Mouse (Mus musculus): ENCODE data around the gene Tgfbr1. TPM values are rescaled to one million over a fixed set of nuclear protein-coding genes. Genes with fewer than 3 reads are reported as not detected.

The Tgfbr1 gene
- polyA plus RNA-seq, 1 experiment, result 29.0 TPM

- DNase-seq (ENCODE audit: low spot score), result no peak
Observed at GRCm38 (mm10) chr4:47422194-47422593, 69.2 kb downstream of the Tgfbr1 start.

DNA sequence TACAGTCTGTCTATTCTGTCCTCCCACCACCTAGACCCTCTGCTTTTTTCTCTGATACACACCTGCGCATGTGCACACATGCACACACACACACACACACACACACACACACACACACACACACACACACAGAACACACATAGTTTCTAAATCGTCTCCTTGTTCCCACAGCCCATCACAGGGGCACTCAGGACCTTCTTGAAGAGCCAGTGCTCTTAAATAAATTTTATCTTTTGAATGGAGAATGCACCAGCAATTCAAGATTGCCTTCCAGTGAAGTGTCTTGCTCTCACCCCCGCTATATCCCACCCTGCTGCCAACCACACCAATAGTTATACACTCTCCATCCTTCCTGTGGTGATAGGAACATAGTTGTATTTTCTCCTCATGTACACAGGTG is 69.9 kb downstream of the Tgfbr1 start:
- DNase-seq (ENCODE audit: low spot score), result no peak

DNA sequence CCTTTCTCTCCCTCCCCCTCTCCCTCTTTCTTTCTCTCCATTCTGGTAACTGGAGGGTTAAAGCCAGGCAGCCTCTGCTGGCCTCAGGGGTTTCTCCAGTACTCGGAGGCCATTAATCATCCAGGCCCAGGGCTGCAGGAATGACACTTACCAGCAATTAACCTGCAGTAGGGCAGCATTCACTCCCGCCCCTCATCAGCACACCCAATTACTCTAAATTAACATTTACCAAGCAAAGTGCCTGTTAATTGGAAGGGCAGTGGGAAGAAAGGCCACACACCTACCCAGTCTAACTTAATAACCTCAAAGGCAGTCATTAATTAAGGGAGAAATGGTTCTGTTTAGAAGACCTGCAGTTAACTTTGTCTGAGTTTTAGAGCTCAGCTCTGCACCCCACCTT is 71.4 kb downstream of the Tgfbr1 start:
- no peak for DNase-seq (ENCODE audit: low spot score)

GRCm38 (mm10) chr4:47425247-47425830 is 72.3 kb downstream of the Tgfbr1 start:
- DNase-seq (ENCODE audit: low spot score), result no peak

- no peak for DNase-seq (ENCODE audit: low spot score)
Observed at GRCm38 (mm10) chr4:47427606-47428005, 74.6 kb downstream of the Tgfbr1 start.

DNA sequence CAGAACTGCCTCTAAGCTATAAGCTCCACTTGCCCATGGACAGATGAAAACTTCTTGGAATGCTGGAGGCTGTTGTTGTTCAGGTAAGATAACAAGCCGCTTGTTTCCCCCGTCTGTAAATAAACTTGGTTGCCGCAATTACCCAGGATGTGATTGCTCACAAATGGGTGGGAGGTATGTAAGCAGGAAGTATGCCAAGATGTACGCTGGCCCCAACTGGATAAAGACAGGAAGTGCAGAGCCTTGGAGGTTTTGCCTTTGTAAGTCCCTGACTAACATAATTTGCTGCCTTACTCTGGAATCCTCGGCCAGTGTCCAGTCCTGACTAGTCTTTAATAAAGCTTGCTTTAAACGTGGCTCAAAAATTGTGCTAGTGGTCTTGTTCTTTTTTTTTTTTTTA is 77.5 kb downstream of the Tgfbr1 start:
- no peak for DNase-seq (ENCODE audit: low spot score)

DNA sequence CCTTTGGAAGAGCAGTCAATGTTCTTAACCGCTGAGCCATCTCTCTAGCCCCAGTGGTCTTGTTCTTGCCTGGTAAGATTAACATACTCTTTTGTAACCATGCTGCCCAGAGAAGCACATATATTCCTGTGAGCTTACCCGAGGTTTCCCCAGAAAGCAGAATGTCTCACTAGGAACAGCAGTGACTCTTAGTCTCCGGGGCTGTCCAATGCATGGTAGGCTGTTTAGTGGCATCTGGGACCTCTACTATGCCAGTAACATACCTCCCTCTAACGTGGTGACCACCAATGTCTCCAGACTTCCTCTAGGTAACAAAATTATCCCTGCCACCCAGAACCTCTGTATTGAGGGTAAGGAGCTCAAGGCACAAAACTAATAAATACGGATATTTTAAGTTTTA is 78.1 kb downstream of the Tgfbr1 start:
- no peak for DNase-seq (ENCODE audit: low spot score)

GRCm38 (mm10) chr4:47432766-47433165 is 79.7 kb downstream of the Tgfbr1 start:
- DNase-seq (ENCODE audit: low spot score), result no peak

DNA sequence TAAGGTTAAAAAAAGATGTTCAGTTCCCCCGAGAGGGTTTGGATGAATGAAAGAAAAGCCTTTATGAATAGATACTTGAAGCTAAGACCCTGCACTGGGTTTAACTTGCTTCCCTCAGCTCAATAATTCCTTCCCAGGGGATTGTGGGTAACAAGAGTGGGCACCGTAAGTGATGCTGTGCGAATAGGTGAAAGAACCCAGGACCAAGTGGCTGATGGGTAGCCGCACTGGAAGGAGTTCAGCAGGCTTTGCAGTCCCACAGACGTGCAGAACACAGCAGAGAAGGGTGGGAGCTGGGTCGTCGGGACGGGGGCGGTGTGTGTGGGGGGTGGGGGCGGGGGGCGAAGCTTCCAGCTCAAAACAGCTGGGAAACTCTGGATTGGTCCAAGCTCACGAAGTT is 82.1 kb downstream of the Tgfbr1 start:
- DNase-seq (ENCODE audit: low spot score), result no peak

DNA sequence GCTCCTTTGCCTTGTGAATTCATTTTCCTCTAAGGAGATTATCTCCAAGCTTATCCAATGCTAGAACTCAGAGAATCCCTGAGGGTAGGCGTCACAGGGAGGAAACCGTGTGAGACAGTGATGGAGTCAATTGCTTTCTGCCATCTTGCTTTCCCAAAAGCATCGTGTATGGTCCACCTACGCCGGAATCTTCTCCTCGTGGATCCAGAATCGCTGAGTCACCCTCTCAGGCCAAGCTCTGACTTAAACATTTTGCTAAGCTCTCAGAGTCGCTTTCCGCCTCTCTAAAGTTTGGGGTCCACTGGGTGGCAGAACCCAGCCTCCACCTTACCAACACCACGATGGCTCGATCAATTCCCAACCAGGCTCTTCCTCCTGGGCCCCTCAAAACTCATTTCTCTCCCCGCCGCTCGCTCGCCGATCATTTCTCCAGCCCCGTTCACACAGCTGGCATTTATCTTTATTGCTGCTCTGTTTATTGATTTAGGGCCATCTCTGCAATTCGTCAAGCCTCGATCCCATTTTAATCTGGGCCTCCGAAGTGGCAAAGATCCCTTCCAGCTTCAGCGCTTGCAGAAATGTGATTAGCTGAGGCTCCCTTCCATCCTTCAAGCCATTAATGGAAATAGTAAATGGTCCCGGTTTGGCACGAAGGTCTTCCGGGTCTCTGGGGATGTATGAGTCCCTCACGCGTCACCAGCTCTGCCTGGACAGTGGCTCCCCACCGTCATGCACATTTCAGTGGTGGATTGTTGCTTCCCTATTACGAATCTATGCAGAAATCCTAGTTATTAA is 82.7 kb downstream of the Tgfbr1 start:
- no peak for DNase-seq (ENCODE audit: low spot score)

DNA sequence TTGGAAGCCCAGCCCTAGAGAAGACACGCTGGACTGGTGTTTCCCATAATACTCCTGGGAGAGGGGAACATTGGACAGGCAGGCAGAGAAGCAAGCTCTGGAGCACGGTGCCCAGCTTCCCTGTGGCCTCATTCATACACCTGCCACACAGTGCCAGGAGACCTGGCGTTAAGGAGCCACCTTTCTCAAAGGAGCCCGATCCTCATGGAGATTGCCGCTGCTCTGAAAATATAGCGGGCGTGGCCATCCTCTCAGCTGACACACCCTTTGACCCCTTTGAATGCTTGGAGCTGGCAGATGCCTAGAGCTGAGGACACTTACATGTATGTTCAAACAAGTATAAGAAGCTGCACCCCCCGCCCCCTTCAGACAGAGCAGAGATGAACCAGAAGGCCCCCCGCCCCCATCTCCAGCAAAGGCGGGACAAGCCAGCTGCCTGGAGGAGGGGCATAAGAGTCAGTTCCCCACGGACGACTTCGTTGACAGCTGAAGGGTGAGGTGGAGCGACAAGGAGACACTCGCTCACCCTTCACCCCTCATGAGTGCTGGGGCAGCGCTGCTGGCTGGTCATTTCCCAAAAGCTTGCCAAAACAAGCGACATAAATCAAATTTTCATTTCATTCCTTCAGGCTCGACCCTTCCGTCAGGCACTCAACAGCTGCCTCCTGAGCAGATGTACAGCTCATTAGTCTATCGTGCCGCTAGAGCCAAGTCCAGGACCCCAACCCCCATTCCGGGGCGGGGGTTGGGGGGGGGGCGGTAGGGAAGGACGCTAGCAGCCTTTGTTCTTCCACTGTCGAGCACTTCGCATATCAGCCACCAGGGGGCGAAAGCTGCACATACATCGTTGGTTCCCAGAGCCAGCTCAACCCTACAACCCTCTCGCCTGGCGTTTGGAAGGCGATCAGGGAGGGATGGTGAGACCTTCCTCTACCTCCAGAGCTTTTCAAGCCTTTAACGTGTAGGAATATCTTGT is 84.6 kb downstream of the Tgfbr1 start:
- DNase-seq (ENCODE audit: low spot score), result peak; percentile 72

- DNase-seq (ENCODE audit: low spot score), result no peak
Observed at GRCm38 (mm10) chr4:47438956-47439355, 85.9 kb downstream of the Tgfbr1 start.

GRCm38 (mm10) chr4:47440951-47441350 is 87.9 kb downstream of the Tgfbr1 start:
- DNase-seq (ENCODE audit: low spot score), result no peak

- no peak for DNase-seq (ENCODE audit: low spot score)
Observed at GRCm38 (mm10) chr4:47448526-47448925, 95.5 kb downstream of the Tgfbr1 start.

DNA sequence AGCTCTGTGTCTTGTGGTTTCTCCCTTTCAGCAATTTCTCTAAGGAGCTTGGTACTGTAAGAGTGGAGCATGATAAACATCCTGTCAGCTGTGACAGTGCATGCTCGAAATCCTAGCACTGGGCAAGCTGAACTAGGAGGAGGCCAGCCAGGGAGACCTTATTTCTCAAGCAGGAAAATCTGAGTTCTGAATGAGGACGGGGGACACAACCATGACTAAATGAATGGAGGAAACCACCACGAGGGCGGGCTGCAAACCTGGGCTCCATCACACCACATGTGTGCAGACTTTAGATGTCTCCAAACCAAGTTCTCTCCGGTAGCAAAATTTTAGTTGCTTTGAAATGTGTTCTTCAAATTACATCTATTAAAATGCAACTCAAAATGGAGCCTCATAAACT is 96.1 kb downstream of the Tgfbr1 start:
- DNase-seq (ENCODE audit: low spot score), result no peak

- DNase-seq (ENCODE audit: low spot score), result no peak
Observed at GRCm38 (mm10) chr4:47449586-47450522, 96.8 kb downstream of the Tgfbr1 start.

Other genes starting within 250 kb of the Tgfbr1 start
- 117 and 147 TPM in 2 replicates for gene Col15a1, start 145.1 kb upstream of the Tgfbr1 start, polyA plus RNA-seq (2012; rRNA removed)
- 21.4 and 26.1 TPM in 2 replicates for gene Alg2, start 121.1 kb downstream of the Tgfbr1 start, polyA plus RNA-seq (2012; rRNA removed)
- gene Sec61b, start 121.4 kb downstream of the Tgfbr1 start, polyA plus RNA-seq (2012; rRNA removed), result 154 and 194 TPM in 2 replicates